Mouse (Mus musculus) spleen, adult 12 weeks (tissue): ENCODE measurements around the gene Olfr15.
"Not testable (repeated sequence)": the region's sequence is repeated elsewhere in the genome, so short reads cannot be mapped to it uniquely, and the experiment has no call there.

Experiments used
- DNase-seq: peaks from one replicate; pipeline ENCODE4 v3.0.0; 2022; ENCODE audit warnings: low spot score

Olfr15 gene

GRCm38 (mm10) chr16:3830588-3831109 lies at the start of gene Olfr15:
Gene Olfr15, plus strand, starts transcription at chr16:3830878.
- no peak for DNase-seq

DNA sequence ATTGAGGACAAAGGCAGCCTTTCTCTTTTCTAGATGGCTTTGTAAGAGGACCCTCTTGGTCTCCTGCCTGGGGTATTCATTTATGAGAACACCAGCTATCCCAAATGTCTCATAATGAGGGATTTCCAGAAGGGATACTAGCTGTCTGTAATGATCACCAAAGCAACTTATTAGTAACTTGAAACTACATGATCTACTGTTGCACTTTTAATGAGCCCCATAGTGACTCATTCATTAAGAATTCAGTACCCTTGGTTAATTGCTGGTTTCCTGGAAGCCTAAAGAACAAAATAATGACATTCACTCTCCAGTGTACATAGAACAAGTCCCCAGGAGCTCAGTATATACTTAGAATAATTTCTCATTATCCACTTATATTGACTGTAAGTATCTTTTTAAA lies 49.4 kb upstream of the Olfr15 start:
- no peak for DNase-seq

GRCm38 (mm10) chr16:3788394-3788793 lies 42.3 kb upstream of the Olfr15 start:
- DNase-seq = no peak

- DNase-seq = no peak
Measured at GRCm38 (mm10) chr16:3808176-3808575, 22.5 kb upstream of the Olfr15 start.

DNA sequence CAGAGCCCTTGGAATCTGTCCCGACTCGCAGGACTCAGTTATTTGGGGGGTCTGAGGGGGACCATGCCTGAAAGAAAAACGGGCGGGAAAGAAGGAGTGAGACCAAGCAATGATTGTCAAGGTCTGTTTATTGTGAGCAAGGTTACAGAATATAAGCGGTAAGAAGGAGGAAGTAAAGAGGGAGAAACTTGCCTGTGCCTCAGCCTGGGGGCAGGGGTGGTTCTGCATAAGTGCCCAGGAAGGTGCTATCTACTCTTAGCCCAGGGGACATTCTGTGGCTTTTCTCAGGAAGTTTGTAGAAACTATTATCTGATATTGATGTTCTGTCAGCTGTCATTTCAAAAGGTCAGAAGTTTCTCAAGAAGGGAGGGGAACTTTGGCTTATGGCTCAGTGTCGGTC lies 16.0 kb upstream of the Olfr15 start:
- peak; percentile 19 for DNase-seq

DNA sequence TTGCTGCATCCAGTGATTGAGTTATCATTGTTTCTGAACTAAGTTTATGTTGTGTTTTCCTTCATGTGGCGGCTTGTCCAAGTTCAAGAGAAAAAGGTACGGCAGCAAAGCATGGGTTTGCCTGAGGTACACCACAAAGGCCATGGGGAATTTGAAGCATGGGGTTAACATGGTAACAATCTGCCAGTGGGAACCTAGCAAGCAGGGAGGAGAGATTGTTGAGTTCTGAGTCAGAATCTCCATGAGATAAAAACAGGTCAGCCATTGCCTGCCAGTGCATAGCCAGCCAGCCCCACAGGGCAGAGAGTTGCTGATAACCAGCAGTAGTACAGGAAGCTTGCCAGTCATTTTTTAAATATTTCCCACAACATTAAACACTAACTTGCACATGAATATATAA lies 10.5 kb upstream of the Olfr15 start:
- no peak for DNase-seq

DNA sequence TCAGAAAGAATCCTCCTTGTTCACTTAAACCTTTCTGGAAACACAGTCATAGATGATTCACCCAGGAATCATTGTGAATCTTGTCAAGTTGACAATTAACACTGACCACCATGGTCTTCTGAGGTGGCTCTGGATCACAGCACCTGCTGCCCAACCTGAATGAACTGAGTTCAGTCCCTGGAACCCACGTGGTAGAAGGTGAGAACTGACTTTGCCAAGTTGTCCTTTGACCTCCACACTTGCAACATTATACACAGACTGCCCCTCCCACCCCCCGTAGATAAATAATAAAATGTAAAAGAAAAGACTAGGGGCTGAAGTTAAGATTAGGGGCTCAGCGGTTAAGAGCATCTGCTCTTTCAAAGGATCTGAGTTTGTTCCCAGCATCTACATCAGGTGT lies 2.7 kb upstream of the Olfr15 start:
- no peak for DNase-seq

- no peak for DNase-seq
Measured at GRCm38 (mm10) chr16:3829727-3830126, 951 bp upstream of the Olfr15 start.

DNA sequence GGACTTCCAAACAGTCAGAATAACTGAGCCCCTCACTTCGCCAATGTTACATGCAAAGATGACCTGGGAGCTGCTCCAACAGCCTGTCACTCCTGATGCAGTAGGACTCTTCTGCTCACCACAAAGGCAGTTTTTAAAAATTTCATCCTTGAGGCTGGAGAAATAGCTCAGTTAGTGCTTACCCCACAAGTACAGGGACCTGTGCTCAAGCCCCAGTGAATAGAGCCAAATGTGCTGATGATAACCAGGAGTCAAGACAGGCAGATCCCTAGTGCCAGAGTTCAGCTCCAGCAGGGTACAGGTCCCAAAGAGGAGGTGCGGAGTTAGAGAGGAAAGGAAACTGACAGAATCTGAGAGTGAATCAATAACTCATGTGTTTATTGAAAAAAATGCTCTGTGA lies 4.8 kb downstream of the Olfr15 start:
- no peak for DNase-seq

DNA sequence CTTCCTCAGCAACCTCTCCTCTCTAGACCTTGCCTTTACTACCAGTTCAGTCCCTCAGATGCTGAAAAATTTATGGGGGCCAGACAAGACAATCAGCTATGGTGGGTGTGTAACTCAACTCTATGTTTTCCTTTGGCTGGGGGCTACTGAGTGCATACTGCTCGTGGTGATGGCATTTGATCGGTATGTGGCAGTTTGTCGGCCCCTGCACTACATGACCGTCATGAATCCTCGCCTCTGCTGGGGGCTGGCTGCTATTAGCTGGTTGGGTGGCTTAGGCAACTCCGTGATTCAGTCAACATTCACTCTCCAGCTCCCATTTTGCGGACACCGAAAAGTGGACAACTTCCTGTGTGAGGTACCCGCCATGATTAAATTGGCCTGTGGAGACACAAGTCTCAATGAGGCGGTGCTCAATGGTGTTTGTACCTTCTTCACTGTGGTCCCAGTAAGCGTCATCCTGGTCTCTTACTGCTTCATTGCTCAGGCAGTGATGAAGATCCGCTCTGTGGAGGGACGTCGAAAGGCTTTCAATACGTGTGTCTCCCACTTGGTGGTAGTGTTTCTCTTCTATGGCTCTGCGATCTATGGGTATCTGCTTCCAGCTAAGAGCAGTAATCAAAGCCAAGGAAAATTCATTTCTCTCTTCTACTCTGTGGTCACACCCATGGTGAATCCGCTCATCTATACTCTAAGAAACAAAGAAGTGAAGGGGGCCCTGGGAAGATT lies 8.6 kb downstream of the Olfr15 start:
- DNase-seq = no peak

DNA sequence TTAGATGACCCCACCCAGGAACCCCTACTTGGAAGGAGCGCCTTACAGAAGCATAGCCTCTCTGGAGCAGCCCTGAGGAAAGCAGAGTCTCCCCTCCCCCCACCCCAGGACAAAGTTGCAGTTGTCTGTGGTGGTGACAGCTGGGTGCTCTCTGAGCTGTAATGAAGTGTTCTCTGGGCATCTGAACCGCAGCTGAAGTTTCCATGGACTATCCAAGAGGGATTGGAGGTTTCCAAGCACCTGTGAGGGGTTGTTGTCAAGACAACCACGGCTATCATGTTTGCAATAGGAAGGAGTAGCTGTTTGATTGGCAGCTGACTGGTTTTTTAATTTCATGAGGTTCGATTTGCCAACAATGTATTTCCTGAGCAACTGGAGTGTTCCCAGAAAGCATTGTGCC lies 12.3 kb downstream of the Olfr15 start:
- DNase-seq = no peak

GRCm38 (mm10) chr16:3843796-3844195 lies 13.1 kb downstream of the Olfr15 start:
- no peak for DNase-seq

DNA sequence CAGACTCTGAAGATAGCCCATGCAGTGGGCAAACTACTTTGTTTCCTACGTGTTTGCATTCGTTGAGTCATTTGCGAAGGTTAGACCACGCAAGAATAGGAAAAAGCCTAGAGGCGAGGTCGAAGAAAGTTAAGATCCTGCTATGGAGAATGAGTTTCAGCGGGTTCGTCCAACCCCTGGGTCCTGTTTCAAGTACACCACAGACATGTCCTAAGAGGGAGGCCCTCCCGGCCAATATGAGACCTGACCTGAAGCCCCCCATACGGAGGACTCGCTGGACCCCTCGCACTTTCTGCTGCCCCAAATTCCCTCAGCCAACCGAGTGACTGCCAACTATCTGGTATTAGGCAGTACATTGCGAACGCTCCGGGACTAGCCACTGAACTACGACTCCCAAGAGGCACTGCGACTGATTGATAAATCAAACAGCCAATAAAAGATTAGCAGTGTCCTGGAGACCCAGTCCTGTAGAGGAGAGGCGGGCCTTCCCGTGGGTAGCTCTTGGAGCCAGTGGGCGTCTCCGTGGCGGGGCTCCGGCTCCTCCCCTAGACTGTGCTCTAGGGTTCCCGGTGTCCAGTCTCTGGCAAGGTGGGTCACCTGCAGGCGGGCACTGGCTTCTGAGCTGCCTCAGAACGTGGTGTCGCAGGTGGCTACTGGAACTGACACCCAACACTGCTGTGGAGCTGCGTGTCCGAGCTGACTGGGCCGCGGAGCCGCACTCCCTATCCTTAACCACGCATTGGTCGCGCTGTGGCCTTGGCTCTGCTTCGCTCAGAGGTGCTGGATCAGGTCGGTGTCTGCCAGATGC lies 16.2 kb downstream of the Olfr15 start, which contains the start of gene Zfp174:
Gene Zfp174 (plus strand): TSS at position 558 of the 808 bp plus-strand sequence.
- DNase-seq = peak; percentile 85

DNA sequence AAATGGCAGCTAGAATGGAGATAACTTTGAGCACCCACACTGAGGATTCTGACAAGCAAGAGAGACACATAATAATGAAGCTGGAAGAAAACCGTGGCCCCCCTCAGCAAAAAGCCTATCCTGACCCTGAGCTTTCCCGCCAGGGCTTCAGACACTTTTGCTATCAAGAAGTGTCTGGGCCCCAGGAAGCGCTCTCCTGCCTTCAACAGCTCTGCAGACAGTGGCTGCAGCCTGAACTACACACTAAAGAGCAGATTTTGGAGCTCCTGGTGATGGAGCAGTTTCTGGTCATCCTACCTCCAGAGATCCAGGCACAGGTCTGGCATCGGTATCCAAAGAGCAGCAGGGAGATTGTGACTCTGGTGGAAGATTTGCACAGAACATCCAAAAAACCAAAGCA lies 17.2 kb downstream of the Olfr15 start:
- no peak for DNase-seq

- DNase-seq = no peak
Measured at GRCm38 (mm10) chr16:3848416-3848815, 17.7 kb downstream of the Olfr15 start.

DNA sequence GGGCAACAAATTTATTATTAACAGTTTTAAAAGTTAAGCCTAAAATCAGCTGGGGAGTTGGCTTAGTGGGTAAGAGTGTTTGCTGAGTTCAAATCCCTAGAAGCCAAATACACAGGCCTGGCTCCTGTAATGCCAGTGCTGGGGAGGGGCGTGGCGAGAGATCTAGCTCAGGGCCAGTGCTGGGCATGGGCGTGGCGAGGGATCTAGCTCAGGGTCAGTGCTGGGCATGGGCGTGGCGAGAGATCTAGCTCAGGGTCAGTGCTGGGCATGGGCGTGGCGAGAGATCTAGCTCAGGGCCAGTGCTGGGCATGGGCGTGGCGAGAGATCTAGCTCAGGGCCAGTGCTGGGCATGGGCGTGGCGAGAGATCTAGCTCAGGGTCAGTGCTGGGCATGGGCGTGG lies 20.6 kb downstream of the Olfr15 start:
- DNase-seq = not testable (repeated sequence)

DNA sequence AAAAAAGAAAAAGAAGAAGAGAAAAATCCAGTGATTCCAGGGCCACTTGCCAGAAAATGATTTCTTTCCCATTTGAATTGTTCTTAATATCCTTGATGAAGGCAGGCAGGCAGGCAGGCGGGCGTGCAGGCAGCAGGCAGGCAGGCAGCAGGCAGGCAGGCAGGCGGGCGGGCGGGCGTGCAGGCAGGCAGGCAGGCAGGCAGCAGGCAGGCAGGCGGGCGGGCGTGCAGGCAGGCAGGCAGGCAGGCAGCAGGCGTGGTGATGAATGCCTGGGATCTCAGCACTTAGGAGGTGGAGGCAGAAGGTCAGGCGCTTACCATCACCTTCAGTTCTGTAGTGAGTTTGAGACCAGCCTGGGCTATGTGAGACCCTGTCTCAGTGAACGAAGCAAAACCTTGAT lies 21.9 kb downstream of the Olfr15 start:
- no peak for DNase-seq

- no peak for DNase-seq
Measured at GRCm38 (mm10) chr16:3854437-3855182, 23.9 kb downstream of the Olfr15 start.

- no peak for DNase-seq
Measured at GRCm38 (mm10) chr16:3855776-3856175, 25.1 kb downstream of the Olfr15 start.

- no peak for DNase-seq
Measured at GRCm38 (mm10) chr16:3859254-3859653, 28.6 kb downstream of the Olfr15 start.

DNA sequence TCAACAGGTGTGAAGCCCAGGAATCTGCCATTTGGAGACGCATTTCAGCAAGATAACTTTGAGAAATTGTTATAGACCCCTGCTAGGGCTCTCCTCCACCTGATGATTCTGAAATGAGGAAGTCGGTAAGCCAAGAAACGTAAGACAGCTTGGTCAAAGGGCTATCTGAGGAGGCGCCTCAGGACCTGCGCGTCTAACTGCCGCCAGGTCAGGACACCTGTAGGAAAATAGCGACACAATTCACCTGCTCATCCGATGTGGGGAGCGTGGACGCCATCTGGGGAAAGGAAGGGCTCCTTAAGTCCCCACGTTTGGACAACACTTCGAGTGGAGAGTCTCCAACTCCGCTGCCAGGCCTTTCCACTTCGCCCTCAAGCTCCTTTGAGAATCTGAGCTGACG lies 41.1 kb downstream of the Olfr15 start:
- no peak for DNase-seq
